Mouse (Mus musculus): ENCODE data around the gene Gm11034.

The Gm11034 gene

DNA sequence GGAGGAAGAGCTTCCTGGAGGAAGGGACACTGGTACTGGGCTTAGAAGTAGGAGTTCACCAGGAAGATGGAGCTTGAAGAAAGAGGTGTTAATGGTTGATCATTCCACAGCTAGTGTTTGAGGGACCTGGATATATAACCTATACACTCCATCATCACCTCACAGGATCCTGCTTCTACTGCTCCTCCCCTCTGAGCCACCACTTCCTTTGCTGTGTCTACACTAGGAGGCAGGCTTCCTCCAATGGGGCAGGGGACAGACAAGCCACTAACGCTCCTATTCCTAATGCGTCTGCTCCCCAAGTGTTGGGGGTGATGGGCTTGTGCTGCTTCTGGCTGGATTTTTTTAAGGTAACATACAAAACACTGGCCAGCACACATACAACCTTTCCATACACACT, 2.7 kb downstream of the Gm11034 start:
- no peak for DNase-seq

DNA sequence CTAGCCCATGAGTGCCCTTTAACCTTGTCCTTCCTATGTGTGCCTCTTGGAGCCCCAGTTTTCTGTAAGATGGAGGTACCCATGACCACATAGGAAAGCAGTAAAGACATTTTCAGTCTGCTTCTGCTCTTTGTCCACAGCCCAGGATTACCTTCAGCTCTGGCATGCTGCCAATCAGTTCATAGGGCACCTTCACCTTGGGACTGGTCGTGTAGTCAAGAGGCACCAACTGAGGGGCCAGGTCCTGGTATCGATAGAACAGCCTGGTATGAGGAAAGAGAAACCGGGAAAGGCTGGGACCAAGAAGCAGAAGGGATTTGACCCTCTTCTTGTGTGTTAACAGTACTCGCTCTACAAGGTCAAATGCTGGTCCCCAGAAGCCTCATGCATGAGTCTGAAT, 3.2 kb downstream of the Gm11034 start:
- no peak for DNase-seq

DNA sequence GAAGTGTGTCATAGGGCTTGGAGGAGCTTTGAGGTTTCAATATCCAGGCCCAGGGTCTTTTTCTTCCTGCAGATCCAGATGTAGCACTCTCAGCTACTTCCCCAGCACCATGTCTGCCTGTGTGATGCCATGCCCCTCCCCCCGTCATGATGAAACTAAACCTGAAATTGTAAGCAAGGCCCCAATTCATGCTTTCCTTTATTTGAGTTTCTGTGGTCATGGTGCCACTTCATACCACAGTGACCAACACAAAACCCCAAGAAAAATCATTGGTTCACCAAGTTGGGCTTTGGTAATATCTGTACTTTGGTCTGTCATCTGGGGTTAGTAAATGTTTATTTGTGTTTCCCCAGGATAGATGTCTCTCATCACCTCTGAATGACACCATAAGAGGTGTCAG, 4.9 kb downstream of the Gm11034 start:
- DNase-seq = no peak

DNA sequence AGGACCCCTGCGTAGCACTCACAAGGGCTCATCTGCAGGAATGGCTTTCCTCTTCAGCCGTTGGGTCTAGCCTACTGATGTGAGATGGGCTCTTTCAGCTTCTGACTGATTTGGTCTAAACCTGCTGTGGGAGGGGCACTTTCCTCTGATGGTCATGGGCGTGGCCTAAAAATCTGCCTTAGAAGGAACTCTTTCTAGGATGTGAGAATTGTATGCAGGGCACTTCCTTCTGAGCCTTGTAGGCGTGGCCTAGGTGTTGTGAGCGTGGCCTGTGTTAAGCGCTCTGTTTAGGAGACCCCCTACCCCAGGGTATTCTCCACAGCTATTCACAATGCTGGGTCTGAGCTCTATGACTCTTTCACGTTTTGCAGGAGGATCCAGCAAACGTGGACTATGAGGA, 15.4 kb downstream of the Gm11034 start:
- DNase-seq = no peak

DNA sequence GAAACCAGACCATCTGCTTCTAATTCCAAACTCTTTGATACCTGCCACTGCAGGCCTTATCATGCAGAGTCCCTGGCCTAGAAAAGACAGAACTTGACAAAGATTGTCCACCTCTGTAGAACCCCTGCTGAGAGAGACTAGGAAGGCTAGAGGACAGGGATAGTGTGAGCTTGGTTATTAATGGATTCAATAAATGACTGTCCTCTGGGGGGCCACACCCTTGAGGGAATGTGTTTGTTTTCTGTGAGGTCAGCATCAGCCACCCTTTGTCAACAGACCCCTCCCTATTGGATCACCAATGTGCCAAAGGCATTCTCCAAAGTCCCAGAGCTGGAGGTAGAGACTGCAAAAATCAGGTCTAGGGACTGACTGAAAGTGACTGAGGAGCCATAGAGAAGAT, 21.4 kb downstream of the Gm11034 start:
- no peak for DNase-seq

DNA sequence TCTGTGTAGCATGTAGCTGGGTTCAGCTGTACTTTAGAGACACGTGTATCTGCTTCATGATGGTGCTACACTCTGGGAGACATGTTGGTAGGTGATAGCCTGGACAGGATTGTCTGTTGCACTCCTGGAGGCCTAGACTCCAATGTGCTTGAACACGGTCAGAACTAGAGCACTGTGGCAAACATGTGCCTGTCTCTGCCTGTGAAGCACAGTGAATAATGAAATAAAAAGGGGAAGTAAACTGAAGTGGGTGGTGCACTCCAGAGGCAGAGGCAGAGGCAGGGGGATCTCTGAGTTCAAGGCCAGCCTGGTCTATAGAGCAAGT, 23.3 kb downstream of the Gm11034 start:
- no peak for DNase-seq

DNA sequence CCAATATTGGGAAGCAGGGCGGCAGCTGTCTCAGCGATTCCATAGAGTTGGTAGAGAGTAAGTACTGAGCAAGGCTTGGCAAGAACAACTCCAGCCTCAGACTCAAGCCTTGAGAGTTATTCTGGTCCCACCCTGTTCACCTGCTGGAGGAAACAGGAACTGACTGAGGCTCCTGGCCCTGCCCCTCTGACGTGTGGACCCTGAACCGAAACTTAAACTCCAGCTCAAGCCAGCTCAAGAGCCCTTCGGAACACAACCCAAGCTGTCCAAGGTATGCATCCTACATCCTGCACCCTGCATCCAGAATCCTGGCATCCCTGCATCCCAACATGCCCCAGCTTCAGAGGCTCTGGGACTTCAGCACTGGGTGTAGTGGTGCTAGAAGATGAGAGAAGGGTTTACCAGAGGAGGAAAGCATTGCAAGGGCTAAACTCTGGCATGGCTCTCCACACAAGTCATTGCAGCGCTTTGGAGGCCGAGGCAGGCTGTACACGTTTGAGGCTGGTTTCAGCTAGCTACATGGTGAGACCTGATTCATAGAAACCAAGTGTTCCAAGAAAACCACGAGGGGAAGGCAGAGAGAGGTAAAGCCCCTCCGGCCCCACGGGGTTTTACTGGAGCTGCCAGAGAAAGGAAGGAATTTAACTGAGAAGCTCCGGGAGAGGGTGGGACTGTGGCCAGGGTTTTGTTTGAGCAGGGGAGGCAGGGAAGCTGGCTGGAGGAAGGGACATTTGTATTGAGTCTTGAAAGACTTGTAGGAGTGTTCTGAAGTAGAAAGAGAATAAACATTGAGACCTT, 23.8 kb downstream of the Gm11034 start, which contains the start of gene Hsh2d:
TSS of gene Hsh2d (plus strand) at position 222 of the 798 bp plus-strand sequence.
- peak; percentile 62 to 75 for DNase-seq

DNA sequence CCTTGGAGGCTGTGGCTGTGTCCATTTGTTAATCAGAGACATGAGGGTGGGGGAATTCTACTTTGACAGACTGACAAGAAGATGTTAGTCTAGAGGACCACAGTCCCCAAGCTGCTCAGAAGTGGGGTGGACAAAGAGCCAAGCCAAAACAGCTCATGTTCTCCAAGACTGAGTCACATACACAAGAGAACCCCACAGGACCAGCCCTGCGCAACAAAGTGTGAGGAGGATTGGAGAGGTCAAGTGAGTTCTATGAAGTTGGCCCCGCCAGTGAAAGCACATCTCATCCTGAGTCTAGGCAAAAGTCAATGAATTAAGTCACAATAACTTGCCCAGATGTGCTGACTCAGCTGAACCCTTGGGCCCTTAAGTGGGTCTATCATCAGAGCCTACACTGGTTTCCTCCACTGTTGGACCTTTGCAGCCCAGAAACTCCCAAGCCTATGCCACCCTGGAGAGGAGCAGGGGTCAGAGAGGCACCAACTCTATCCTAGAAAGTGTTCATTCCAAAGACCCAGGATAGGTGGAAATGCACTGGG, 25.6 kb downstream of the Gm11034 start:
- no peak for DNase-seq

DNA sequence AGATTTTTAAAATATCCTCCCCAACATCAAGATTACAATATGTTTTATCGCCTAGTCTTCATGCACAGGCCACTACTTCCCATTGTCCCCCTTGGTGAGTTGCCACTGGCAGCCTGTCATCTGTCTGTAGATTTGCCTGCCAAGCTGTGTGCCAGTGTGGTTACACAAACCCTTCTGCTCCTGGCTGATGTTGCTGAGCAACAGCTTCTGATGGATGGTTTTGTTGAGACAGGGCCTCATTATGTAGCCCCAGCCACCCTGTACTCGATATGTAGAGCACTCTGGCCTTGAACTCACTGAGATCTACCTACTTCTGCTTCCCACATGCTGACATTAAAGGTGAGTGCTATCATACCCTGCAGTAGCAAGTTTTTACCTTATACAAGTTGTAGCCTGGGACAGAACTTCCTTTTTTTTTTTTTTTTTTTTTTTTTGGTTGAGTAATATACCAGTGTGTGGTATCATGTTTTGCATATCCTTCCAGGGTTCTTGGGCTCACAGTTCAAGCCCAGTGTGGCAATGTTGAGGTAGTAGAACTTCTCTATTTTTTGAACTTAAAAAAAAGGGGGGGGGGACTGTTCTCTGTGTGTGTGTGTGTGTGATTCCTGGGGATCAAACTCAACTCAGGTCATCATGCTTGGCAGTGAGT, 29.8 kb downstream of the Gm11034 start:
- no peak for DNase-seq

DNA sequence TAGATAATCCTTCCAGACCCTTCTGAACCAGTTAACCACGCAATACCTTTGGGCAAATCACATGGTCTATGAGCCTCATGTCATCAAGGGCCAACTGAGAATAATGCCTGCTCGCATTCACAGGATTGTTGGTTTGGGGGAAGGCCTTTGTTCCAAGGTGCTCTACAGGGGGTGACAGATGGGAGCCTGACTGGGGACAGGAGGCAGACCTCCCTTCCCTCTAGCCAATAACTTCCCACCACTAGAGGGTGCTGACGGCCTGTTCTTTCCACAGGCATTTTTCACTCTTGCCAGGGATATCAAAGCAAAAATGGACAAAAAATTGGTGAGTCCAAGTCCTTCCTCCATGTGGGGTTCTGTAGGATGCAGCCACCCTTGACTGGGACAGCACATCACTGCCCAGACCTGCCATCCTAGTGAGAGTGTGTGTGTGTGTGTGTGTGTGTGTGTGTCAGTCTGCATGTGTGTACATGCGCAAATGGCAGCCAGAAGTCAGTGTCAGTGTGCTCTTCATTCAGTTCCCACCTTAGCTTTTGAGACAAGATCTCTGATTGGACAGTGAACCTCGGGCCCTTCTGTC, 36.0 kb downstream of the Gm11034 start:
- DNase-seq = peak; percentile 66 to 72

DNA sequence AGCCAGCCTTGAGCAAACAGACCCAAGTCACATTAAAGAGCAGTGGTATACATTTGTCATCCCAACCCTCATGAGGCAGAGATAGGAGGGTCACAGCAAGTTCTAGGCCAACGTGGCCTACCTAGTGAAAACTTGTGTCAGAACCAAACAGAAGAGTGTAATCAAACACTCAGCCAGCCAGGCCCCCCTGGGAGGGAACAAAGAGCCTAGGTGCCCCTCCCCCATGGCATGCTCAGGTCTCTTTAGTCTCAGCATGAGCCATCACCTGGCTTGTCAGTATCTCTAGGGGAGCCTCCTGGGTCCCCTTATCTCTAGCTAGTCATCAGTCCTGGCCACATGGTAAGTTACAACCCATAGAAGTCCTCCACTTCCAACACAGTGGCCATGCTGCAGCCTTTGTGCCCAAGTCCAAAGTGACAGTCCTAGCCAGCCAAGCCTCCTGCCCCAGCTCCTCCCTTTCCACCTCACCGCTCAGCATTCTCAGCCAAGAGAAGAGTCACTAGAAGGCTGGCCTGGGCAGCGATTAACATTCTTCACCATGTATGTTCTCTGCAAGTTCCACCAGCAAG, 43.7 kb downstream of the Gm11034 start:
- DNase-seq = no peak

DNA sequence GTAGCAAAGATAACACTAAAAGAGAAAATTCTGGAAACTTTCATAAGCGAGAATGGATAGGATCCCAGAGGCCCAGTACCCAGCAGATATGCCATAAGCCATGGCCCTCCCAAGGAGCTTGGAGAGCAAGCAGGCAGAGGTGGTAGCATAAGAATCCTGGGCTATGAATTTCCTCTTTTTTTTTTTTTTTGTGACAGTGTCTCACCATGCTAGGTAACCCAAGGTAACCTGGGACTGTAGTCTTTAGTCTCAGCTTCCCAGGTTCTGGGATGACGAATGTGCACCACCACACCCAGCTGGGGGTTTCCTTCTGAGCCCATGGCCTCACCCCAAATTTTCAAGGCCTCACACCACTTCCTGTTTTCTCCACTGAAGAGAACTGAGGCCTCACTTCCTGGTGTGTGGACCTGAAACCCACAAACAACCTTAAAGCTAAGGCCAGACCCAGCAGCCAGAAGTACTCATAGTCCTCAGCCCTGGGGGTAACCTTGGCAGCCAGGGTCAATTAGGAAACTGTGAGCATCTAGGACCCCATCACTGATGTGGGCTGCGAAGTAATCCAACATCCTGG, 44.3 kb downstream of the Gm11034 start:
- peak; percentile 46 to 47 for DNase-seq
